Mouse (Mus musculus): Measurements from ENCODE around the gene Ptgfr. TPM values are rescaled to one million over a fixed set of nuclear protein-coding genes. Genes with fewer than 3 reads are reported as not detected.

Gene Ptgfr
- polyA plus RNA-seq, 1 experiment from 2014 or later = 1.2 TPM

Other genes with a start within 250 kb of the Ptgfr start
- gene Ifi44, start 87.7 kb downstream of the Ptgfr start, polyA plus RNA-seq (2015; fragmentation: Nextera tagmentation; extraction: Ambion mirVana) = 0.67 and 1.4 TPM in 2 replicates
- not detected in 2 replicates for gene Ifi44l, start 74.7 kb downstream of the Ptgfr start, polyA plus RNA-seq (2015; fragmentation: Nextera tagmentation; extraction: Ambion mirVana)

All from heart, embryonic 15.5 days (tissue).